Mouse (Mus musculus) ES-E14 (cell line): ENCODE results near the gene Dpp6.

Experiments
- CHD2 ChIP-seq: IDR thresholded peaks from 2 replicates; pipeline ENCODE4 v1.6.1; 2014; ENCODE audit warnings: mild to moderate bottlenecking, low read depth, low read length, inconsistent platforms
- HCFC1 ChIP-seq: IDR thresholded peaks from 2 replicates; pipeline ENCODE4 v1.6.1; 2012; ENCODE audit warnings: low read length, inconsistent platforms, borderline replicate concordance; ENCODE audit not compliant: insufficient read depth
- MAFK ChIP-seq: IDR thresholded peaks from 2 replicates; pipeline ENCODE4 v1.6.1; 2014; ENCODE audit warnings: mild to moderate bottlenecking, low read depth, low read length, inconsistent platforms; ENCODE audit not compliant: insufficient read depth
- ZC3H11A ChIP-seq: IDR thresholded peaks from 2 replicates; pipeline ENCODE4 v1.6.1; 2012; ENCODE audit warnings: low read depth, mild to moderate bottlenecking, inconsistent platforms, low read length, borderline replicate concordance

DNA sequence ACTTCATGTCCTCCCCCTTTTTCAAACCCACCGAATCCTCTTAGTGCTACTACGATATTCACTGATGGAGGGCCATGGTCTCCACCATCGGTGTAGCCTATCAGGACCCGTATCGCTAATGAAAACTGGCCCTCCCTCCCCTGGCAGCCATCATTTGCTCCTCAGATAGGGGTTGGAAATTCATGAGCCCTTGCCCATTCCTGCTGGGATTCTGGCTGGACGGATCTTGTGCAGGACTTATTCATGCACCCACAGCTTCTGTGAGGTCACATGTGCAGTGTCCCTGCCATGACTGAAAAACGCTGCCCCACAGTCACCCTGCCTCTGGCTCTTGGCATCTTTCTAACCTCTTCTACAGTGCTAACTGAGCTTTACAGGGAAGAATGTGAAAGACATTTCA, 475.2 kb downstream of the Dpp6 start:
- TF ChIP-seq ZC3H11A (no peak), MAFK (no peak), CHD2 (no peak), HCFC1 (no peak)
